Mouse (Mus musculus) fat pad, adult 2 months (tissue): ENCODE measurements around the gene 1700122O11Rik.
A peak's percentile ranks its signal among the peaks of the same experiment; 100 is the strongest.

Experiments
- DNase-seq: peaks from one replicate; pipeline ENCODE4 v3.0.0-alpha.2; 2011; ENCODE audit warnings: low read depth, low spot score; ENCODE audit errors: extremely low read depth

The 1700122O11Rik gene

GRCm38 (mm10) chr17:48038193-48038592, at the start of gene 1700122O11Rik:
TSS of gene 1700122O11Rik (minus strand) at chr17:48038293.
- no peak for DNase-seq

- no peak for DNase-seq
These were observed 42.5 kb upstream of the 1700122O11Rik start for GRCm38 (mm10) chr17:48080626-48081025.

- no peak for DNase-seq
These were observed 29.6 kb upstream of the 1700122O11Rik start for GRCm38 (mm10) chr17:48067729-48068128.

GRCm38 (mm10) chr17:48067083-48067614, 29.1 kb upstream of the 1700122O11Rik start:
- DNase-seq = no peak

DNA sequence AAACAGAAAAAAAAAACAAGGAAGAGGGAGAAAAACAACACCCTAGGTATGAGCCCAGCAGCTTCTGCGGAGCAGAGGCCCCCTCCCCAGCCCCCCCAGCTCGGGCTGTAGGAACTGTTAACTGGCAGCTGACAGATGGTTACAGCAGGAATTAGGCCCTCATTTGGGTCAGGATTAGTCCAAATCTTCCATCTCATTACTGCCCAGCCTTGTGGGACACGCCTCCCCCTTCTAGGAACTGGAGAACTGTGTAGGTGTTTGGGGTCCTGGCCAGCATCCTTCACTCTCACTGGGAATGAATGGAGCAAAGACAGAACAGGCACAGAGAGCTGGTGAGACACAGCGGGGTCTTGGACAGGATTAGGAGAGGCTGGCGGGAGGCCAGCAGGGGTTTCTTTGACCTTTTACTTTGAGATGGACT, 27.0 kb upstream of the 1700122O11Rik start:
- no peak for DNase-seq

GRCm38 (mm10) chr17:48064196-48064843, 26.2 kb upstream of the 1700122O11Rik start:
- no peak for DNase-seq

- DNase-seq = no peak
These were observed 19.3 kb upstream of the 1700122O11Rik start for GRCm38 (mm10) chr17:48057382-48057781.

DNA sequence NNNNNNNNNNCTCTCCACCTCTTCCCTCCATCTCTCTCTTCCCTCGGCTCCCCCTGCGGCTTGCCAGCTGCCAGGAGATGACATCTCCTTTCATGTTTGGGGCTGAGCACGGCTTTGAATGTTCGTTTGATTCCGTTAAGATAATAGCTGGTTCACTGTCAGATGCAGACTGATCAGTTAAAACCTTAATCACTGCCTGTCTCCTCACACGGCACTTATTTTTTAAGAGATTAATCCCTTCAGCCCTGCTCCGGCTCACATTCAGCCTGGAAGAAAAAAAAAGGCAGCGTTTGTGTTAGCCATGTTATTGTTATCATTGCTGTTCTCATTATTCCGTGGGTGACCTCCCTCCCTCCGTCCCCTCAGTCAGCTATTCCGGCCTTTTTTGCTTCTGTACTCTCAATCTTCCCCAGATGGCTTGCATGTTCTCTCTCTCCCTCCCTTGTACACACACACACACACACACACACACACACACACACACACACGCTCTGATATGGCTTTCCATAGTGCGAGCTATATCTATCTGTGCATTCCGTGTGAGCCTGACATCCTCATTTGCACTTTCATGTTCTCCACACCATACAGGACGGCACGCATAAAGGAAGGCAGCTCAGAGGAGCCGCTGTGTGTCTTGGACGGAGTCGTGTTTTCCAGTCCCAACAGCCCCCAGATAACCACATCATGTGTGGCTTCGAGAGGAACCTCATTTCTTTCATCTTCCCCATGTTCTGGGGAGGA, 17.2 kb upstream of the 1700122O11Rik start:
- no peak for DNase-seq

GRCm38 (mm10) chr17:48053646-48054045, 15.6 kb upstream of the 1700122O11Rik start:
- no peak for DNase-seq

GRCm38 (mm10) chr17:48052338-48053067, 14.4 kb upstream of the 1700122O11Rik start:
- DNase-seq = no peak

DNA sequence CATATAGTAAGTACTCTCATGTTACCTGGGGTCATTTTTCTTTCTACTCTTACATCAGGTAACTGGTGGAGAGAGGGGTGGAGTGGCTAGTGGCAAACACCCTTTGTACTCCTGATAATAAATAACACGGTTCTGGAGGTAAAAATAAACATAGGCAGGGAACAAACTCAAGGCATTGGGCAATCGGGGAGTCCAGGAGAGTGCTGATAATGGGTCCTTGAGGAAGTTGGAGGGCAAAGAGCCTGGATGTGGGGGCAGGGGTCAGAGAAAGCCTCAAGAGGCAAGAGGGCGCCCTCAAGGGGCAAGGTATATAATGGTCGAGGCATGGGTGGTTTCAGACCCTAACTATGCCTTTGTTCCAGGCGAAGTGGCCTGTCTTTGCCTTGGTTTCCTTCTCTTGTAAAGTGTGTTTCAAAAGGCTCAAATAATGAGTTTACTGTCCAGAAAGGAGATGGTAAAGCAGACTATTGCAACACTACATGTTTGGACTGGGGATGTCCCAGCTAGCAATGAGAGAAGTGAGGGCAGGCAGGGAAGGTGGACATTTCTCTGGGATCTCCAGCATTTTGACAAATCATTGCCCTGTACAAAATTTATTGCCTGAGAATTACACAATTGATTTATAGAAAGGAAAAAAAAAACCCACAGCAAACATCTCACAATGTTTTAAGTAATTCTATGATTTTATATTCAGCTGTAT, 13.7 kb upstream of the 1700122O11Rik start:
- DNase-seq = no peak

GRCm38 (mm10) chr17:48045631-48046030, 7.5 kb upstream of the 1700122O11Rik start:
- no peak for DNase-seq

GRCm38 (mm10) chr17:48043154-48043880, 5.2 kb upstream of the 1700122O11Rik start:
- DNase-seq = no peak

DNA sequence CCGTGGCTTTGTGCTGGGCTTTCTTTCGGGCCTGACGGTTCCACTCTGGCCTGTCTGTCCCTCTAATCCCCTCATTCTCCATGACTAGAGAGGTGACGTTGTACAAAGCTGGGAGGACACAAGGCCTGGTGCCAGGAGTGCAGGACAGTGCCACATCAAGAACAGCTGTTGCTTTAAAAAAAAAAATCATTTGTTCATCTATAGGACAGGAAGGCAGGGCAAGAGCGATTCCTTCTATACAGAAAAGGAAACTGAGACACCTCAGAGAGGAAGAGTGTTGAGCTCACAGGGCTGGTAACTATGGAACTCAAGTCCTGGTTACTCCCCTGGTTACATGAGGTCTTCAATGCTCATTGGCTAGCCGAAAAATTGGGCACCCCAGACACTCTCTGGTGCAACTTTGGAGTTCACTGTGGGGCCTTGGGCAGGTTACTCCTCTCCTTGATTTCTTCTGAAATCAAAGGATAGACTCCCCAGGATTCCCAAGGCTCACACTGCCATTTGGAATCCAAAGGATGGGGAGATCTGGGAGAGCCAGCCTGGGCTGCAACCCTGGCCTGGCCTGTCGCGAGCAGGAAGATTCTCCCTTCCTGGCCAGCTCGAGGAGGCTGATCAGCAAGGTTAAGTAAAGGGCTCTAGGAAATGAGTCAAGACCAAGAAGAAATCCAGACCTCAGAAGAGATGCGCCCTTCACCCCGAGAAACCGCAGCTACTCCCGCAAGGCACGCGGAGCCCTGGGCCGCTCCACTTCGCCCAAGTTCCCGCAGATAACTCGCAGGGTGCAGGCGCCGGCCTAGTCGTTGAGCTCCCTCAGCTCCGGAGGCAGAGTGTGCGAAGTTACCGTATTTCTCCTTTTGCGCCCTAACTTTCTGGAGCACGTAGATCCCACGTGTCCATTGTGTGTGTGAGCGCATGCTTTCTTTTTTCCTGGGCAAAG, 3.5 kb upstream of the 1700122O11Rik start:
- peak; percentile 46 for DNase-seq

DNA sequence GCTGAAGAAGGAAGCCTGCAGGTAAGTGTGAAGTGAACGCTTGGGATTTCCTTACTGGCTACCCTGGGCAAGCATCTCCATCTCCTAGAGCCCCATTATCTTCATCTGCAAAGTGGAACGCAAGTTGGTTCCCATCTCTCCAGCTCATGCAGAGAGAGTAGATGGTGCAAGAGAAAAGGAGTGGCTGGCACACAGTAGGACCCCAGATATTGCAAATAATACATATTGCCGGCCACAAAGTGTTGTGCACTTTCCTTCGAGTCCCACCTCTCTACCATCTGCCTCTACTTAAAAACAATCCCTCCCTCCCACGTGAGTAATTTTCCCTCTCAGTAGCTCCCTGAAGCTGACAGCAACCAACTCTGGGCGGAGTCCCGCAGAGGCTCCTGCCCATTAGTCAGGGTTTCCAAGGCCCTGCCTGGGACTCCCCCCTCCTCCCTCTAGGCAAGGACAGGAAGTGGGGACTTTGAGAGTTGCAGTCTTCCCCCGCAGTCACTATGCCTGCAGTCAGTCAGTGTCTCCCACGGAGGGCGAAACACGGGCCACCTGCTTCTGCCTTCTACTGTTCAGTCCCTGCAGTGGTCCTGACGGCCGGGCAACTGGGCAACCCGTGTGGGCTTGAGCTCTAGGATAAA, 1.3 kb upstream of the 1700122O11Rik start:
- DNase-seq = peak; percentile 36

DNA sequence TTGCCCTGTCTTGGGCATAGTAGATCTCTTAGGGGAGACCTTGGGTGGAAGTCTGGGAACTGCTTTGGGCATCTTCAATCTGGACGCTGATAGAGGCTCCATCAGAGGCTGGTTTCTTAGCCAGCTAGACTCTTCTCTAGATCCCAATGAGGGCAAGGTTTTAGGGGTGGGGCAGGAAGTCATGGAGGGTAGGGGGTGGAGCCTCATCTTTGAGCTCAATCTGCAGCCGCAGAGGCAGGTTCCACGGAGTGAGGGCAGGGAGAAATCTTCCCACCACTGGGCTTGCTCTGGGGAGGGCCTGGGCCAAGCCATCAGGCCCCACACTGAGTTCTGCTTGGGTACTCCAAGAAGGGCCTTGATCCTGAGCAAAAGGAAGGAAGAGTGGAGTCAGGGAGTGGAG, 1.2 kb downstream of the 1700122O11Rik start:
- no peak for DNase-seq

DNA sequence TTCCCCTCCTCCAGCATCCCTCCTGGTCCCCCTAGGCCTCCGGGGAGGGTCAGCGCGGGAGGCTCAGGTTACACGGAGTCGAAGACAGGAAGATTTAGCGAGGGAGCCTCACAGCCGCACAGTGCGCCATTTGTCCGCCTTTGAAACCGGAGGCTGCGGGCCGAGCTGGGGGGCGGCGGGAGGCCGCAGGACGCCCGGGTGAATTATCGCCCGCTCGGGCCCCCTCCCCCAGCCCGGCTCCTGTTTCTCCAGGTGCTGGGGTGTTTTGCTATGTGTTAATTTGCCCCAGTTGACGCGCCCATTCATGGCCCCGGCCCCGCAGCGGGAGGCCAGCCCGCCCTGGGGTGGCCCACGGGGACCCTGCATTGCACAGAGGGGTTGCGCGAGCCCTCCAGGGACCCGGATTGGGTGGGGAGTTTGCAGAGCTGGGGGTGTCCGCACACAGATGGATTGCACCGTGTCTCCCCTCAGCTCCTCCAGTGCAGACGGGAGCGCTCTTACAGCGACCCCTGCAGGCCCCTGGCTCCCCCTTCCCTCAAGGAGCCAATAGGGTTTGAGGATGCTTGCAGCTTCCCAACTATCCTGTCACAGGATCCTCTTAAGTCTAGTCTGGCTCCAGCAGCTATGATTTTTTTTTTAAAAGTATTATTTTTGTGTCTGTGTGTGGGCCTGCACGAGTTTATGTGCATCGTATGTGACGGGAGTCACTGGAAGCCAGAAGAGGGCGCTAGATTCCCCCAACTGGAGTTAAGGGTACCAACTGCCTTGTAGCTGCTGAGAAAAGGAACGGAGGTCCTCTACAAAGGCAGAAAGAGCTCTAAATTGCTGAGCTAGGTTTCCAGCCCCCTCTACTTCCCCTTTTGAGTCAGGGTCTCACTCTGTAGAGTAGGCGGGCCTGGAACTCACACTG, 6.3 kb downstream of the 1700122O11Rik start:
- no peak for DNase-seq

GRCm38 (mm10) chr17:48029241-48029640, 8.9 kb downstream of the 1700122O11Rik start:
- DNase-seq = no peak
